10 mouse cellular contexts compared by ENCODE assay signal in genomic region chr1:87028786-87029185, GRCm38 (mm10).
DNase-seq lines count a peak whose midpoint lies in the region; ATAC-seq lines count a peak whose summit lies in the region.
"Had no signal": no experiment of that assay in that cellular context is flagged by ENCODE, and none has a peak within 500 bp of the region (broad histone marks: within the 10 kb centered on the region; RNA-seq: fewer than 3 reads in every experiment).

No protein-coding gene starts in this region.

- no peak overlapping the region for H3K27ac ChIP-seq in hindbrain, embryonic 15.5 days (replicated peaks)
- no peak overlapping the region for H3K27ac ChIP-seq in hindbrain, embryonic 14.5 days
- H3K27ac ChIP-seq in forebrain, embryonic 15.5 days (replicated peaks): no peak overlapping the region
- H3K27ac ChIP-seq: hindbrain, embryonic 13.5 days; neural tube, embryonic 12.5 days had no signal

- H3K27me3 ChIP-seq in hindbrain, embryonic 15.5 days: no peaks in the 10 kb centered on the region
- no peaks in the 10 kb centered on the region for H3K27me3 ChIP-seq in hindbrain, embryonic 14.5 days (ENCODE audit: control insufficient read depth, insufficient read depth, low read length)
- H3K27me3 ChIP-seq in forebrain, embryonic 15.5 days: no peaks in the 10 kb centered on the region
- H3K27me3 ChIP-seq: hindbrain, embryonic 13.5 days; neural tube, embryonic 12.5 days had no signal

- ATAC-seq in hindbrain, embryonic 15.5 days (ENCODE audit: low FRiP score, low read depth): 0 out of 2 replicates have a peak, but pooled peaks have one; percentile 36
- no peak for ATAC-seq in hindbrain, embryonic 14.5 days (ENCODE audit: low FRiP score)
- ATAC-seq in forebrain, embryonic 15.5 days (replicated peaks): no peak

- DNase-seq in hindbrain, embryonic 14.5 days (ENCODE audit: low spot score): no peak
- DNase-seq in adrenal gland, postnatal 10 days: peak; percentile 72
- DNase-seq in heart, adult 9 months (ENCODE audit: low spot score in 2 of 2): peak; percentile 40 to 59
- DNase-seq in lung, postnatal 10 days: peak; percentile 72
- no peak for DNase-seq in thymus, postnatal 14 days
- no peak for DNase-seq in left cerebral cortex, postnatal 25 days (ENCODE audit: low spot score in 2 of 2)

- no peaks in the 10 kb centered on the region for H3K9me3 ChIP-seq in hindbrain, embryonic 15.5 days
- no peaks in the 10 kb centered on the region for H3K9me3 ChIP-seq in hindbrain, embryonic 14.5 days (ENCODE audit: control insufficient read depth, low read length)
- no peaks in the 10 kb centered on the region for H3K9me3 ChIP-seq in forebrain, embryonic 15.5 days
- H3K9me3 ChIP-seq: hindbrain, embryonic 13.5 days; neural tube, embryonic 12.5 days had no signal

- 0 out of 2 replicates have a peak, but pooled peaks cover 3% of the 10 kb centered on the region for H3K4me1 ChIP-seq in hindbrain, embryonic 15.5 days (replicated peaks)
- H3K4me1 ChIP-seq in hindbrain, embryonic 14.5 days (replicated peaks; ENCODE audit: control insufficient read depth, insufficient read depth, low read length): no peaks in the 10 kb centered on the region
- no peaks in the 10 kb centered on the region for H3K4me1 ChIP-seq in forebrain, embryonic 15.5 days

- H3K9ac ChIP-seq in hindbrain, embryonic 15.5 days: no peak overlapping the region
- no peak overlapping the region for H3K9ac ChIP-seq in hindbrain, embryonic 14.5 days
- H3K9ac ChIP-seq in forebrain, embryonic 15.5 days (replicated peaks): no peak overlapping the region
- H3K9ac ChIP-seq: hindbrain, embryonic 13.5 days; neural tube, embryonic 12.5 days had no signal

- H3K36me3 ChIP-seq in hindbrain, embryonic 15.5 days: no peaks in the 10 kb centered on the region
- H3K36me3 ChIP-seq in hindbrain, embryonic 14.5 days (replicated peaks; ENCODE audit: control insufficient read depth, insufficient read depth): no peaks in the 10 kb centered on the region; the same call in 1 of the 2 replicates
- H3K36me3 ChIP-seq in forebrain, embryonic 15.5 days: no peaks in the 10 kb centered on the region
- H3K36me3 ChIP-seq: hindbrain, embryonic 13.5 days; neural tube, embryonic 12.5 days had no signal

- WGBS in hindbrain, embryonic 15.5 days: 43% methylated on average over 2 of the region's 2 CpGs
- 43% methylated on average over 2 of the region's 2 CpGs for WGBS in hindbrain, embryonic 14.5 days
- 35% methylated on average over 2 of the region's 2 CpGs for WGBS in forebrain, embryonic 15.5 days

- intact Hi-C loops in left cerebral cortex, postnatal 25 days (cut with DNase I): no loop called here

- H3K4me3 ChIP-seq in hindbrain, embryonic 15.5 days: no peak overlapping the region
- H3K4me3 ChIP-seq in hindbrain, embryonic 14.5 days (replicated peaks; ENCODE audit: low read length): no peak overlapping the region
- no peak overlapping the region for H3K4me3 ChIP-seq in forebrain, embryonic 15.5 days
- H3K4me3 ChIP-seq: hindbrain, embryonic 13.5 days; neural tube, embryonic 12.5 days had no signal

- no peak overlapping the region for H3K4me2 ChIP-seq in hindbrain, embryonic 15.5 days
- no peak overlapping the region for H3K4me2 ChIP-seq in hindbrain, embryonic 14.5 days (replicated peaks)
- H3K4me2 ChIP-seq in forebrain, embryonic 15.5 days (replicated peaks): no peak overlapping the region
- H3K4me2 ChIP-seq: hindbrain, embryonic 13.5 days; neural tube, embryonic 12.5 days had no signal

Comparison
In these comparisons a context has a peak if more than half of its experiments do, and no peak if none do; other contexts are left out.
1. DNase-seq: peak in adrenal gland, postnatal 10 days (single experiment), heart, adult 9 months (2 of 2) and lung, postnatal 10 days (single experiment); none in hindbrain, embryonic 14.5 days (single experiment), thymus, postnatal 14 days (single experiment) and left cerebral cortex, postnatal 25 days (0 of 2).